Mouse (Mus musculus) heart, adult 2 months (tissue): ENCODE measurements at regions not wholly inside any gene's neighbourhood (a gene's known extent, or its start where the extent isn't known, plus 50 kb on each side); places are given as distances from the start of the nearest gene placed in this dataset.

ENCODE experiments used
- CTCF ChIP-seq: fragments of 200-600 bp; IDR thresholded peaks from 2 replicates; pipeline ENCODE4 v1.8.1; 2022; ENCODE audit warnings: antibody characterized with exemption, mild to moderate bottlenecking, moderate library complexity
- POLR2A ChIP-seq: fragments of 200-500 bp; IDR thresholded peaks from 2 replicates; pipeline ENCODE4 v1.6.1; 2011; ENCODE audit warnings: mild to moderate bottlenecking, low read depth, low read length, control low read depth; ENCODE audit not compliant: insufficient read depth

DNA sequence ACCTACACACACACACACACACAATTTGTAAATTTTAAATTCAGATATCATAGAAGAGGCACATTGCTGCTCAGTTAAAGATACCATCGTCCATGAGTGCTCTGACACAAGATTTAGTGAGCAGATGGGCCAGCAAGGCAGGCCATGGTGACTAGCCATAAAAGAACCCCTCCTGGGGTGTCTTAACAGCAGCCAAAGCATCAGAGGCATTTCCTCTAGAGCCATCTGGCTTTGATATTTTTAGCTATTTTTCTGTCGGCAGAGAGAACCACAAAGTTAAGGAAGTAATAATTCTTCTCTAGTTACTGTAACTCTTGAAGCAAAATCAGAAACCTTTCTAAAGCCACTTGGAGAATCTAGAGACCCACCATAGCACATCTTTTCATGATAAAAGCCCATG is 204.5 kb upstream of the Plscr5 start:
- TF ChIP-seq CTCF = no peak
- no peak for TF ChIP-seq POLR2A
